Mouse (Mus musculus) midbrain, embryonic 16.5 days (tissue): ENCODE measurements at regions not wholly inside any gene's neighbourhood (a gene's known extent, or its start where the extent isn't known, plus 50 kb on each side); places are given as distances from the start of the nearest gene placed in this dataset.

Experiments
- ATAC-seq: fragments of 200-750 bp; cut with Nextera tagmentation; 2 replicates; pipeline ENCODE4 v1.8.0; 2017; ENCODE audit warnings: moderate TSS enrichment
- H3K27ac ChIP-seq: fragments of 300-500 bp; sonication (generic); 2 replicates; pipeline ENCODE4 v1.5.1; 2014; ENCODE audit warnings: mild to moderate bottlenecking, low read length, mixed read lengths
- H3K27me3 ChIP-seq: fragments of 300-500 bp; sonication (generic); 2 replicates; pipeline ENCODE4 v1.6.1; 2014; ENCODE audit warnings: low read depth, low read length, mixed read lengths; ENCODE audit not compliant: control insufficient read depth, insufficient read depth
- H3K36me3 ChIP-seq: fragments of 300-500 bp; sonication (generic); 2 replicates; pipeline ENCODE4 v1.6.1; 2014; ENCODE audit warnings: mild to moderate bottlenecking, low read length, moderate library complexity, mixed read lengths; ENCODE audit not compliant: control insufficient read depth, insufficient read depth
- H3K4me1 ChIP-seq: fragments of 300-500 bp; sonication (generic); 2 replicates; pipeline ENCODE4 v1.6.1; 2014; ENCODE audit warnings: mild to moderate bottlenecking, low read length, mixed read lengths; ENCODE audit not compliant: control insufficient read depth, insufficient read depth
- H3K4me2 ChIP-seq: fragments of 300-500 bp; sonication (generic); 2 replicates; pipeline ENCODE4 v1.6.1; 2014; ENCODE audit warnings: mild to moderate bottlenecking, low read length, mixed read lengths
- H3K4me3 ChIP-seq: fragments of 300-500 bp; sonication (generic); 2 replicates; pipeline ENCODE4 v1.5.1; 2014; ENCODE audit warnings: low read depth, mild to moderate bottlenecking, low read length, moderate library complexity, mixed read lengths
- H3K9ac ChIP-seq: fragments of 300-500 bp; sonication (generic); 2 replicates; pipeline ENCODE4 v1.6.1; 2014; ENCODE audit warnings: low read depth, low read length, mixed read lengths
- H3K9me3 ChIP-seq: fragments of 300-500 bp; sonication (generic); replicated peaks from 2 replicates; pipeline ENCODE4 v1.6.1; 2014; ENCODE audit warnings: mild to moderate bottlenecking, low read length, mixed read lengths; ENCODE audit not compliant: control insufficient read depth, poor library complexity, severe bottlenecking
- WGBS: fragments of 180-500 bp; shearing (Covaris S2); extraction: QIAGEN DNeasy Blood & Tissue Kit; methylation state at CpG from one replicate; pipeline ENCODE4 v1.1.7; 2014; 5-methylcytosine and 5-hydroxymethylcytosine counted together

DNA sequence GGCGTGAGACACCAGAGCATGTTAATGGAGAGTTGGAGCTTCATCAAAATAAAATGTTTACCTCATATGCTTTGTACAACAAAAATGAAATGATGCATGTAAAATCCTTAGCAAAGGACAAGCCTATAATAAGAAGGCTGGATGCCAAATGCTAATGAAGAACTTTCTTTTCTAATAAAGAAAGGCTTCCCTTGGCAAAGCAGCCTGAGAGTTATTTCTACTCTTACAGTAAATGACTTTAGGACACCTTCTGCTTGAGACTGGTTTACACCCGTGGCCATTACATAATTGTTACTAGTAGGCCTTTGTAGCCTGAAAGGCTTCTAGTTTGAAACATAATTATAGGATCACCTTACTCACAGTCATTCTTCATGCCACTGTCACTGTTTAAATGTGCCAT is 310.7 kb upstream of the Gm21293 start:
- Histone ChIP-seq H3K4me1 (no peaks in the 10 kb centered on the region), H3K27ac (no peak overlapping the region), H3K27me3 (no peaks in the 10 kb centered on the region), H3K4me2 (no peak overlapping the region), H3K36me3 (no peaks in the 10 kb centered on the region), H3K9ac (no peak overlapping the region), H3K9me3 (no peaks in the 10 kb centered on the region), H3K4me3 (no peak overlapping the region)
- no peak for ATAC-seq
- WGBS, result 64% methylated on average over 2 of the region's 2 CpGs

GRCm38 (mm10) chr10:103855211-103855610 is 287.6 kb upstream of the Gm21293 start:
- Histone ChIP-seq H3K27ac (no peak overlapping the region), H3K4me3 (no peak overlapping the region), H3K4me1 (no peaks in the 10 kb centered on the region), H3K9ac (no peak overlapping the region), H3K9me3 (no peaks in the 10 kb centered on the region), H3K36me3 (no peaks in the 10 kb centered on the region), H3K4me2 (no peak overlapping the region), H3K27me3 (no peaks in the 10 kb centered on the region)
- WGBS, result 73% methylated on average over 1 of the region's 1 CpGs
- ATAC-seq, result no peak

DNA sequence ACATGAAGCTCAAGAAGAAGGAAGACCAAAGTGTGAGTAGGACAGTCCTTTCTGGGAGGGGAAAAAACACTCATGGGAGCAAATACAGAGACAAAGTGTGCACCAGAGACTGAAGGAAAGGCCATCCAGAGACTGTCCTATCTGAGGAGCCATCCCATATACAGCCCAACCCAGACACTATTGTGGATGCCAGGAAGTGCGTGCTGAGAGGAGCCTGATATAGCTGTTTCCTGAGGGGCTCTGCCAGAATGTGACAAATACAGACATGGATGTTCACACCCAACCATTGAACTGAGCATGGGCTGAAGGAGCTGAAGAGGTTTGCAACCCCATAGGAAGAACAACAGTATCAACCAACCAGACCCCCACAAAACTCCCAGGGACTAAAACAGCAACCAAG is 281.9 kb upstream of the Gm21293 start:
- no peaks in the 10 kb centered on the region for H3K36me3 ChIP-seq
- no peaks in the 10 kb centered on the region for H3K27me3 ChIP-seq
- no peak overlapping the region for H3K4me3 ChIP-seq
- H3K27ac ChIP-seq, result no peak overlapping the region
- 93% methylated on average over 1 of the region's 1 CpGs for WGBS
- ATAC-seq, result no peak
- no peak overlapping the region for H3K9ac ChIP-seq
- H3K4me2 ChIP-seq, result no peak overlapping the region
- H3K9me3 ChIP-seq, result no peaks in the 10 kb centered on the region
- H3K4me1 ChIP-seq, result no peaks in the 10 kb centered on the region

- Histone ChIP-seq H3K27me3 (no peaks in the 10 kb centered on the region), H3K4me1 (no peaks in the 10 kb centered on the region), H3K36me3 (no peaks in the 10 kb centered on the region), H3K9me3 (no peaks in the 10 kb centered on the region), H3K27ac (no peak overlapping the region), H3K4me2 (no peak overlapping the region), H3K9ac (no peak overlapping the region), H3K4me3 (no peak overlapping the region)
- no peak for ATAC-seq
- 87% methylated on average over 2 of the region's 2 CpGs for WGBS
Measured at GRCm38 (mm10) chr10:103862120-103862519, 280.7 kb upstream of the Gm21293 start.

DNA sequence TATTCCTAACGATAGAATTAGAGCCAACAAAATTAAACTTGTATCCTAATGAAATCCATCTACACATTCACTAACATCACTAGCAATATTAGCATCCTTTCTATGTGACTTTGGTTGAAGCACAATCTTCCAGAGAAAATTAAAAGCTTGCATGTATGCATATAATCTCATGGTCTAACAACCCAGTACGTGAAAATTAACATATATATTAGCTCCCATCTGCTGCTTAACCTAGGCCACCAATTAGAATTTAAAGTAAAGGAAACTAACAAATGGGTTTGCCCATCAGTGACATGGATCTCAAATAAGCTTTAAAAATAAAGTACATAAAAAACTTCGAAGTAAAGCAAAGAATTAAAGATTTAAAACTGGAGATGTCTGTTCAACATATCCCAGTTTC is 278.9 kb upstream of the Gm21293 start:
- H3K4me1 ChIP-seq, result no peaks in the 10 kb centered on the region
- H3K9me3 ChIP-seq, result no peaks in the 10 kb centered on the region
- H3K27me3 ChIP-seq, result no peaks in the 10 kb centered on the region
- no peak overlapping the region for H3K27ac ChIP-seq
- WGBS, result 73% methylated on average over 3 of the region's 3 CpGs
- no peak overlapping the region for H3K9ac ChIP-seq
- no peaks in the 10 kb centered on the region for H3K36me3 ChIP-seq
- H3K4me3 ChIP-seq, result no peak overlapping the region
- ATAC-seq, result no peak
- no peak overlapping the region for H3K4me2 ChIP-seq

DNA sequence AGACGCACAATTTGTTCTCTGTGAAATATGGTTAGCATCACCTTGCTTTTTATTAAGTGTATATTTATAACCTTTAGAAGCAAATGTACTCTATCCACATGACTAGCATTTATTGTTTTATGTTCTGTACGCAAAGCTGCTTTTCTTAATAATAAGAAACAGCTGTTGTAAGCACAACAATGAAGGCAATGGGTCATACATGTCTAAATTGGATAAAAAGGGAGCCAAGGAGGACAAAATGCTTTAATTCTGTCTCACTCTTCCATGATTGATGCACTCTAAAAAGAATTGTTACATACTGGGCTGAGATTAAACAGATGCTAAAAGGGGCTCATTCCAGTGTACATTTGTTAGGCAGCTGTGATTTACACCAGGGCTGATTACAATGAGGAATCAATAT is 232.7 kb upstream of the Gm21293 start:
- H3K4me3 ChIP-seq, result no peak overlapping the region
- no peak for ATAC-seq

DNA sequence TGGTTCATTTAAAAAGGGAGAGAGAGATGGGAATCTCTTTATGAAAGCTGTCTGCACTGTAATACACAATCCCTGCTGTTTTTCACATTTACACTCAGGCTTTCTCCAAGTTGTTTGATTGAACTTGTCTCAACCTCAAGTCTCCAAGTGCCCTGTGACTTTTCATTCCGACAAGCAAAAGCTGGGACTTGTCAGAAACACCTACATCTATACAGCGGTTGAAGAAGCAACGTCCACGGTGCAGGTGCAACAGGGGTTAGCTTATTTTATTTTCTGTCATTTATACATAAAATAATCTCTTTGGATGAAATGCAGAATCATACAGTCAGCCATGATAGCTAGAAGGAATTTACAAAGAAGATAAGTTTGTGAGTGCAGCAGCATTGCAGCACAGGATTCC is 184.6 kb upstream of the Gm21293 start:
- H3K36me3 ChIP-seq, result no peaks in the 10 kb centered on the region
- H3K27ac ChIP-seq, result no peak overlapping the region
- H3K4me3 ChIP-seq, result no peak overlapping the region
- ATAC-seq, result no peak
- no peak overlapping the region for H3K9ac ChIP-seq
- 86% methylated on average over 4 of the region's 4 CpGs for WGBS
- no peaks in the 10 kb centered on the region for H3K4me1 ChIP-seq
- no peaks in the 10 kb centered on the region for H3K9me3 ChIP-seq
- H3K4me2 ChIP-seq, result no peak overlapping the region
- no peaks in the 10 kb centered on the region for H3K27me3 ChIP-seq

More for the DNA sequence above, 232.7 kb upstream of the Gm21293 start:
- Histone ChIP-seq H3K36me3 (no peaks in the 10 kb centered on the region), H3K27me3 (no peaks in the 10 kb centered on the region), H3K4me1 (no peaks in the 10 kb centered on the region), H3K9ac (no peak overlapping the region), H3K9me3 (no peaks in the 10 kb centered on the region), H3K27ac (no peak overlapping the region), H3K4me2 (no peak overlapping the region)
- WGBS, result 84% methylated on average over 2 of the region's 2 CpGs

DNA sequence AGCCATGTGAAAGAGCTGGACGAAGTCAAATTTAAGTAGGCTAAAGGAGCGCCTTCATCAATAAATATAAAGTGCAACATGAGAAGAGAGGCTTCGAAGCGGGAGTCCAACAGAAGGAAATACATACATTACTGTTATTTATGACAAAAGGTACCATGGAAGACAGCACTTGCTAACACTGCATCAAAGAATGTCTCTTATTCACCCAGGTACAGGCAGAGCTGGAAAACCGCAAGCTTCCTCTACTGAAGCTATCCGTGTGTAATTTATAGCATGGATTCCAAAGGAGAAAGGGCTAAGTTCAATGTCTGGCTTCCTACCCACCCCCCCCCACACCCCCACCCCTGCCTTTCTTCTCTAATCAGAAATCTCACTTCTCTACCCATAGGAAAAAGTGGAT is 166.7 kb upstream of the Gm21293 start:
- Histone ChIP-seq H3K27ac (no peak overlapping the region), H3K4me1 (no peaks in the 10 kb centered on the region), H3K27me3 (no peaks in the 10 kb centered on the region), H3K9ac (no peak overlapping the region), H3K9me3 (no peaks in the 10 kb centered on the region), H3K4me3 (no peak overlapping the region), H3K4me2 (no peak overlapping the region), H3K36me3 (no peaks in the 10 kb centered on the region)
- WGBS, result 90% methylated on average over 6 of the region's 6 CpGs
- no peak for ATAC-seq

- Histone ChIP-seq H3K4me3 (no peak overlapping the region), H3K27ac (no peak overlapping the region), H3K36me3 (no peaks in the 10 kb centered on the region), H3K9me3 (no peaks in the 10 kb centered on the region), H3K27me3 (no peaks in the 10 kb centered on the region), H3K9ac (no peak overlapping the region), H3K4me2 (no peak overlapping the region), H3K4me1 (no peaks in the 10 kb centered on the region)
- no peak for ATAC-seq
- 62% methylated on average over 1 of the region's 1 CpGs for WGBS
Measured at GRCm38 (mm10) chr10:103984287-103984956, 158.4 kb upstream of the Gm21293 start.
